Mouse (Mus musculus) c-Kit-positive CD71-positive TER-119-positive erythroid progenitor cells, embryonic 14.5 days (primary cell): Measurements from ENCODE around the gene Gm20388.

ENCODE experiments used
- DNase-seq: peaks from one replicate; pipeline ENCODE4 v3.0.0-alpha.2; 2013; ENCODE audit warnings: low spot score

The Gm20388 gene

DNA sequence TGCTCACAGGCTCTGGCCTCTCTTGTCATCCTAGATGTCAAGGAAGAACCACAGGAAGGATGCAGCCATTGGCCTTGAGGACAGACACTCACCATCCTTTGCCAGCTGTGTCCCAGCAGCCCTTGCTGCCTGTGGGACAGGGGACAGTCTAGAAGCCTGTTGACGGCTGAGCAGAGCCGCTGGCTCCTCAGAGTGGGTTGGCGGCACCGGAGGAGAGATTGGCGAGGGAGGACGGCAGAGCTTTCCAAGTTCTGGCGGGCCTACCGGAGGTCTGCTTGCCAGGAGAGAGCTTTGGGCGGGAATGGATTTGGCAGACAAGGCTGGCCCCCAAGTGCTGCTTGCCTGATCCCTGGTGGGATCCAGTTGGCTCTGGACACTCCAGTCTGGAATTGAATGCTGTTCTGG is 483.2 kb downstream of the Gm20388 start:
- no peak for DNase-seq

DNA sequence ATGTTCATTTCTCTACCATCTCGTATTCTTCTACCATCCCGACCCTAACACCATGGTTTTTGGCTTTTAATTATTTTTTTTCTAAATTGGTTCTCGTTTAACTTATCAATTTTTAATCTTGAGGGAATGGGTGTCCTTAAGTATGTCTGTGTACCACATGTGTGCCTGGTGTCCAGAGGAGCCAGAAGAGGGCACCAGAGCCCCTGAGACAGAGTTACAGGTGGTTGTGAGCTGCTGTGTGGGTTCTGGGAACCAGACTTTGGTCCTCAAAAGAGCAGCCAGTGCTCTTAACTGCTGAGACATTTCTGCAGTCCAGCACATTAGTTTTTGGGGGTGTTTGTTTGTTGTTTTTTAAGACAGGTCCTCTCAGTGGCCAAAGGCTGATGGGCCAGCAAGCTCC is 485.3 kb downstream of the Gm20388 start:
- DNase-seq, result no peak

DNA sequence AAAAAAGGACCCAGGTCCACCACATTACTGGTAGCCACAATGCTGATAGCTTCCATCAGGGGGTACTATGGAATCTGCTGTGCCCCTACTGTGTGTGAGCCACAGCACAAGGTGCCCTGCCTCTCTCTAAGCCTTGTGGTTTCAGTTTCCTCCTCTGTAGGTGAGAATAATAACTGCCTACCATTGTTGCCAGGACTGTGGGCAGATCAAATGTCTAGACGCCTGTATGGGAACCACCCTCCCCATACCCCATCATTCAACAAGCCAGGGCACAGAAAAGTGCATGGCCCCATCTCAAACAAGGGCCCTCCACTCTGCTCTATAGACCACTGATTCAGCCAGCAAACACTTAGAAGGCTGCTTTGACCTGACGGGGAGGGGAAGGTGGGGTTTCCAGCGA is 486.1 kb downstream of the Gm20388 start:
- DNase-seq, result no peak

DNA sequence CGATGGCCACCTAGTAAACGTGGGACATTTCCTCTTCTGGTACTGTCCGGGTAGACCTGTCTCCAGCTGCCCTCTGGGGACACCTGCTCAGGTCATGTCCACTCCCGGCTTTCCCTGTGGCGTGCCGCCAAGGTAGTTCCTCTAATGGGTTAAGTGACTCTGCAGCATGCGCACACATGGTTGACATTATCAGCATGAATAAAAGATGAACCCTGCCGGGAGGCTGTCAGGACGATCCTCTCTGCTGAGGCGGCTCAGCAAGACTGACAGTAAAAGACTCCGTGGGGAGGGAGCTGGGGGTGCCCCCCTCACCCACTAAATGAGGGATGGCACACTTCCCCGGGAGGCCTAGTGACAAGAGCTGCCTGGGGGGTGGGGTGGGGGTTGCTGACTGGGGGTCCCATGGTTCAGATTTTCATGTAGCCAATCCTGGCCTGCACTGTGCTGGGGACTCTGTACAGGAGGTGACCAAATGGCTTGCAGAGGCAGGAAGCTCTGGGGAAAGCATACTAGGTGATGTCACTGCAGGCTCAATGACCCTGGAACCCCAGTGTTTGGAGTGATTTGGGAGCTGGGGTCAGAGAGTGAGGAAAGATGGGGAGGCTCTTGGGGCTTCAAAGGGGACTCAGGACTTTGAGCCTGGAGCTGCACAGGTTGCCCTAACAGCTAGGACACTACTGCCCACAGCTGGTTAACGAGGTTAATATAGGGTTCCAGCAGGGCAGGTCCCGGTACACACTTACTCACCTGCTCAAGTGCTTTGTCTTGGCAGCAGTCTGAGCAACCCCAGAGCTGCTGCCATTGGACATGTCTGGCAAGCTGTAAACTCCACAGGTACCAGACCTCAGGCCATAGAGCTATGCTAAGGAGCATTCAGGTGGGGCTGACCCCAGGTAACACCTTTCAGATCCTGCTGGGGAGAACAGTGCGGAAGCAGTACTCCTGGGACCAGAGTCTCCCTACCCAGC is 487.1 kb downstream of the Gm20388 start:
- no peak for DNase-seq

DNA sequence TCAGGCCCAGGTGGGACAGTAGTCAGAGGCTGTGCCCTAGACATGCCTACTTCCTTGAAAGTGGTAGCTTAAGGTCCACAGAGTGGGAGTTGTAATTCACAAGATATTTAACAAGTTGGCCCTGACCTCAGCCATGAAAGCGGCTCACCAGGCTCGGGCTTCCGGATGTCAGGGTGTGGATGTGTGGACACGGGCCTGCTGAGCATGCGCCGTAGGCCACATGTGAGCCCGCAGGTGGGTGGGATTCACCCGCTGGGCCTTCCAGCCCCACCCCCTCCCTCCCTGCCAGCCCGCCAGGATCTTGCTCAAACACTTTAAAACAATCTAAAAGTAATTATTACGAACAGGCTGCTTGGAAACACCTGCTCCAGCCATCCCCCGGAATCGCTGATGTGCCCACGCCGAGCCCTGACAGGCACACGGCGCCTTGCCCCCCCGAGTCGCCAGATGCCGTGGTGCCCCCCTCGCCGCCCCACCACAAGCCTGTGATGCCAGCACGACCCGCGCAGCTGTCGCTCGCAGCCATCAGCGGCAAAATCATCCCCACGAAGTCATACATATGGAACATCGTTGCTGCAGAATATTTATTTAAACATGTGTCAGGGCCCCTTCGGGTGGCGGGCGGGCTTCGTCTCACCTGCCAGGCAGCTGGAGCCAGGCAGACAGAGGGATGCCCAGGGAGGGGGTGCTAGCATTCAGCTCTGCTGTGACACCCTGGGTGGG is 488.7 kb downstream of the Gm20388 start:
- DNase-seq, result no peak

DNA sequence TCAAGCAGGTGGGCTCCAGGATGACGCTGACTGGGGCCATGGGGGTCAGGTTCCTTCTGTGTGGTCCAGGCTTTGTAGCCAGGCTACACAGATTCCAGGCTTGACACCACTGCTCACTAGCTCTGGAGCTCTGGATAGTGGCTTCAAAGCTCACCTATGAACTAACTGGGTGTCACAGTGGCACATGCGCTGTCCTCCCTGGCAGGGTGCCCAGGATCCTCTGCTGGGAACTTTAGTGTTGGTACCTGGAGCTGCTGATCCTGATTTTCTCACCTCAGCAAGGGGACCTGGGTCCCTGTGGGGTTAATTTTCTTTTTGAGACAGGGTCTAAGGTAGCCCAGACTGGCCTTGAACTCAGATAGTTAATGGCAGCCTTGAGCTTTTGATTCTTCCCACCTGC is 490.6 kb downstream of the Gm20388 start:
- no peak for DNase-seq

DNA sequence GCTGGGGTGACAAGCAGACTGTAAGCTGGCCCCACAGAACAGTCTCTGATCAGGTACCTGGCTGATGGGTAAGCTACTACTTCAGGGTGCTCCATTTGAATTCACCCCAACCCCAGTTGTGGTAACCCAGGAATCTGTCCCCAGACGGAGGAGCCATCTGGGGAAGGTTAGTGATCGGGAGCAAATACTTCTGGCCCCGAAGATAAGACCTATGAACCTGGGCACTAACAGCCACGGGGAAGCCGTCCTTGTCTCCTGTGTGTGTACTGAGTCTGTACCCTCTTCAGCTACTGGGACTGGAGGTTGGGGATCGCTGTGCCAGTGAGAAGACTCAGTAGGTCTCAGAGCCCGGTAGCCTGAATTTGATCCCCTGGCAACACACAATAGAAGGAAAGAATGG is 491.1 kb downstream of the Gm20388 start:
- DNase-seq, result no peak

DNA sequence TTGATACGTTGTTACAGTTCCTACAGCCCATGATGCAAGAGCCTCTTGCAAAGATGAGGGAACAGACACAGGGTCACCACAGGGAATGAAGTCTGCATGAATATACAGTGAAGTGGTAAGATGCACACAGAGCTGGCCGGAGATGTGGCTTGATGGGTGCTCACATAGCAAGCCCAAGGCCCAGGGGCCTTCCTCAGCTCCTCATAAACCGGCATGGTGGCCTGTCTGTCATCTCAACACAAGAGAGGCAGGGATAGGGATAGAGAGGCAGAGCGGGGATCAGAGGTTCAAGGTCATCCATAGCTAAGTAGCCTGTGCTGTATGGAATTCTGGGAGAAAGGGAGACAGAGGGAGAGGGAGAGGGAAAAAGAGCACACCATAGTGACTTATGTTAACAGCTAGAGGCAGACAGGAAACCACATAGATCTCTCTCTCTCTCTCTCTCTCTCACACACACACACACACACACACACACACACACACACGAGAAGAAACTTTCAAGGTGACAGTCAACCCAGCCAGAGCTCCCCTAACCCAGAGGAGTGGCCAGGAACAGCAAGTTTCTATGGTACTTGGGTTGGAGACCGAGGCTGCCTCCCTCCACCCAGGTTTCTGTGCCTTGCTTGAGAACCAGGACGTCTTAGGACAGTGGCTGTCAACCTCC is 493.1 kb downstream of the Gm20388 start:
- DNase-seq, result no peak

DNA sequence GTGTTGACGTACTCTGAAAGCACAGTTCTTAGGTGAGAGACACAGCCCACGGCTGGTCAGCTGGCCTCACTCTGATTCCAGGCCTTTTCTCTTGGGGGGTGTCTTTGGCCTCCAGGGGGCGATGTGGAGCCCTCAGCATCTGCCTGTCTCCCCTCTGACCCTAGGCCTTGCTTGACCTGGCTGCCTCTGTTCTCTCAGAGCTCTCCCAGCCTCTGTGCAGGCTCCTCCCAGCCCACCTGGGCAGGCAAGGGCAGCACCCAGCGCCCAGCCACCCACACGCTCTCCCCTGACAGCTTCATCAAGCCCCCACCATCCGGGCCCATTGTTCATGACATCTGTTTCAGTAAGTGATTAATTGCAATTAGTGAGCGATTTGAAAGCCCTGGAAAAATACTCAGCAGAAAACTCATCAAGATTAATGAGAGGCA is 494.0 kb downstream of the Gm20388 start:
- peak; percentile 57 for DNase-seq

DNA sequence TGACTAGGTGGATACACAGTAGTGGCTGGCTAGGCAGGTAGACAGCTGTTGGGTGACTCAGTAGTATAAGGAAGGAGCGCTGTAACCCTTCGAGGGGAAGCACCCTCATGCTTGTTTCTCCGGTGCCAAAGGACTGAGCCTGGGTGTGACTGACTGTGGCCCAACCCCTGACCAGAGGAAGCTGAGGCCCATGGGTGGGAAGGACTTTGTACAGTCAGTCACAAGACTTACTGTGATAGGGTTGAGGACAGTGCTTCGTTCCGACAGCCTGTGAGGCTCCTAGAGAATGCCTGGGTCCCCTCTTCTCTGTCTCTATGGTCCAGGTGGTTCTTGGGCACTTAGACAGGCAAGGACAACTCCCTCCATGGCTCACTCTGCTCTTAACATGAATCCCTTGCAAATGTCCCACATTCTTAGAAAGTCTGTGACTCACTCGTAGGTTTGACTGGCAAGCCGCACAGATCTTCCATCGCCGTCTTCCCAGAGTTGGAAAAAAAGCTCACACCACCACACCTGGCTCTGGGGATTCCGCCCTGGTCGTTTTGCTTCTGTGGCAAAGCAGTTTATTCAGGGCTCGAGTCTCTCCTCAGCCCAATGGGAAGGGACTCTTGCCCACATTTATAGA is 495.5 kb downstream of the Gm20388 start:
- DNase-seq, result no peak

DNA sequence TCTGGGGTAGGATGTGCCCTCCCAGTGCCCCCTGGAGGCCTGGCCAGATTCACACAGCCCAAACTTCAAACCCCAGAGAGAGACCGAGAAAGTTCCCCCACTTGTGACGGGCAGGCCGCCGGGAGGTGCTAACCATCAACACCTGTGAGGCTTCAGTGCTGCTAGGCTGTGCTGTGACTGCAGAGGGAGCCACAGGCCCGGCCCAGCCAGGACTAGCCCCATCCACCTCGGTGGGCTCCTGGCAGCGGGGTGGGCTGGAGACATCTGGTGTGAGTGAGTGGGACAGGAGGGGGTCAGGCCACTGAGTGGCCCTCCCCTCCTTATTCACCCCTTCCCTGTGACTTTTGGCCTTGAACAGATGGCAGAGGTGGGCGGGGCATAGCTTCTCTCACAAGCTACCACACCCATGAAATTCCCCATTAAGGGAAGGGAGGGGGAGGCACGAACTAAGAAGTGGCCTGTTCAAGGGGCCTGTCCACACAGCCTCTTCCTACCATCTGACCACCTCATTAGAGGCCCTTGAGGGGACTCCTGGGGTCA is 497.1 kb downstream of the Gm20388 start:
- DNase-seq, result peak; percentile 53

DNA sequence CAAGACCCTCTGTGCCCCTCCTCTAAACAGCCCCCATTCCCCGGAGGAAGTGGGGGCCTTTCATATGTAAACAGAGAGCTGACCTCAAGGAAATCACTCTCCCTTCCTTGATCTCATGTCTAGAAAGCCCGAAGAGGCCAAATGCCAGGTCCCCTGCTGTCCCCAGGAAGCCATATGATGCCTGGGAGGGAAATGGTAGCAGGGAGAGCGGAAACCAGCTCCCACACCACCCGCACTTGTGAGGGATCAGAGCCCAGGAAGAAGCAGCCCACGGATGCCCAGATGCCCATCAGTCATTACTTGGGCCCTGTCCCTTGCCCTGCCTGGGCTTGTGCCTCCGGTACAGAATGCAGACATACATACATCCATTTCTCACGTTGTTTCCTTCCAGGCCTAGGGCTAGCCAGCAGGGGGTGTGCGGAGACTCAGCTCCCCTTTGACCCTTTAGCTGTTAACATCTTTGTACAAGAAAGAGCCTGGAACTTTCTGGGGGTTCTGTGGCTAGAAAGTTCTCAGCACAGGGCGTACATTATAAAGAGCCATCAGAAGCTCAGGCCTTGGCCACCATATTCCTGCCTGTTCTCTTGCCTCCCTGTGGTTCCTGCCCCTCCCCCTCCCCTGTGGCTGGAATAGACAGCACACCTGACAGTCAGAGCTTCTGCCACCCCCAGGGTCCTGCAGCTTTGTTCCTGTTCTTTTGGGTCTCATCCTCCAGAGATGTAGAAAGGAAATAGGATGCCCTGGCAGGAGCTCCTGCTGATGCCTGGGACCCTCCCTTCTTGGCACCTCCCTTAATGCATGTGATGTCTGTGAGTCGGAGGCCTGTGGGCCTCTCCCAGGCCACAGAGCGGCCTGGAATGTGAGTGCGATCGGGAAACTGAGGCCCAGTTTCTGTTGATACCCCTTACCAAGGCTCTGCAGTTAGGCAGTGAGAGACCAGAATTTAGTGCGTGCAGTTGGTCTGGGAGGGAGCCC is 497.9 kb downstream of the Gm20388 start:
- DNase-seq, result no peak

DNA sequence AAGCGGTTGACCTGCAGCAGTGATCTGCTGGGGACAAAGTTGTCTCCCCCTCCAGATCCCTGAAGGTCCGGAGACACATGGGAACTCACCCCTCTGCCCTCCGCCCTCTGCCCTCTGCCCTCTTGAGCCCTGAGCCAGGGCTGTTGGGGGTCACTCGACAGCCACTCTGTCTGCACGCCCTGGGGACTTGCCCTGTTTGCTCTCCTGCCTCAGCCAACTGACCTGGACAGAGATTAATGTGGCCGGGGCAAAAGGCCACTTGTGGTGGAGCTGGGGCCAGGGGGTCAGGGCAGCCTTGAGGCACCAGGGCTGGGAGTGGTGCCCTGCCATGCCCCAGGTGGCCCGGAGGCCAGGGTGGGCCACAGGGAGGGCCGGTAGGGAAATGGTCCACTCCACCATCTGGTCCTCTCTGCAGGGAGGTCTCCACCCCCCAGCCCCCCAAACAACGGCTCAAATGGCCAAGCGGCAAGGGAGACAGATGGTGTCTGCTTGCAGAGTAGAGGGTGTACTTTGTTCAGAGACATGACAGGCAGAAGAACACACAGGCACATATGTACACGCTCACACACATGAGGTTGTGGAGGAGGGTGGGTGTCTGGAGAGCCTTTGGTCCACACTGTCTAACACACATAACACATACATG is 498.9 kb downstream of the Gm20388 start:
- DNase-seq, result no peak

DNA sequence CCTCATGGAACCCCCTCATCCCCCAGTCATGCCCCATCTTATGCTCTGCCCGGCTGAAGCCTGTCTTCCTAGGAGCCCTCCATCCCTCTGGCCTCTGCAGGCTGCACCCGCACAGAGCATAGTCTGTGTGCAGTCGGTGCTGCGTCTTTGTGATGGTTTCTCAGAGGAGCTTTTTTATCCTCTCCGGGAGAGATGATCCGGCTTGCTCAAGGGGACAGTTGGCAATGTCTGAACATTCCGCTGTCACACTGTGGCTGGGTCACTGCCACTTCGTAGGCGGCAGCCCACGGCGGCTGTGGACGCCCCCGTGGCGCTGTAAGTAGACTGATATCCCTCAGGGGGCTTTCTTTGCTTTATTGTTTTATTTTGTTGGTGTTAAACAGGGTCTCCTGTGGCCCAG is 500.4 kb downstream of the Gm20388 start:
- DNase-seq, result no peak

DNA sequence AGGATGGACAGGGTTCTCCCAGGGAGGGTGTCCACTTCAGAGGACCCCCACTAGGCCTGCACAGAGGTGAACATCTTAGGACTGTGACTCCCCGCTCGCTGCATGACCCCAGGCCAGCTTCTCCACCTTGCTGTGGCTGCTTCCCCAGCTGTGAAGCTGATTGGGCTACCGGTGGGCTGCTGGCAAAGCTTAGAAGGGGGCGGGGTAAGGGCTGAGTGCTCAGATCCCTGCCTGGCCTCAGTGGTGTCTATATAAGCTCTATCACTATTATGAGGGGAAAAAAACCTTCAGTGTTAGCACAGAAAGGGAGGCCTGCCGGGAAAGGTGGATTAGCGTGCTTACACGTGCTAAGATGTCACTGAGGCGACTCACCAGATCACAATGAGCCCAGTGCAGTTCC is 501.2 kb downstream of the Gm20388 start:
- no peak for DNase-seq

DNA sequence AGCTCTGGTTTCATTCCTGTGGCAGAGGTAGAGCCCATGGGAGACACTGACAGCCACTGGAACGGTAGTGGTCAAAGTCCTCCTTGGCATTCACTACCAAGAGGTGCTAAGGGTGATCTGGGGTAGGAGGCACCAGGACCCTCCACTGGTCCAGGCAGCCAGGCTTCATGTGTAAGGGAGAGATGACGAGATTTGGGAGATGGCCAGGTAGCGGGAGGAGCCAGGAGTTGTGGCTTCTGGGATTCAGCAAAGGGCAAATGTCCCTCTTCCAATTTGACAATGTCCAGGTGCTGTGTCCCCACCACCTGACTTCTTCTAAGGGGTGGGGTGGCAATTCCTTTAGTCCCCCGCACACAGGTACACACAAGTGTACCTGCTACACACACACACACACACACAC is 501.7 kb downstream of the Gm20388 start:
- DNase-seq, result no peak

DNA sequence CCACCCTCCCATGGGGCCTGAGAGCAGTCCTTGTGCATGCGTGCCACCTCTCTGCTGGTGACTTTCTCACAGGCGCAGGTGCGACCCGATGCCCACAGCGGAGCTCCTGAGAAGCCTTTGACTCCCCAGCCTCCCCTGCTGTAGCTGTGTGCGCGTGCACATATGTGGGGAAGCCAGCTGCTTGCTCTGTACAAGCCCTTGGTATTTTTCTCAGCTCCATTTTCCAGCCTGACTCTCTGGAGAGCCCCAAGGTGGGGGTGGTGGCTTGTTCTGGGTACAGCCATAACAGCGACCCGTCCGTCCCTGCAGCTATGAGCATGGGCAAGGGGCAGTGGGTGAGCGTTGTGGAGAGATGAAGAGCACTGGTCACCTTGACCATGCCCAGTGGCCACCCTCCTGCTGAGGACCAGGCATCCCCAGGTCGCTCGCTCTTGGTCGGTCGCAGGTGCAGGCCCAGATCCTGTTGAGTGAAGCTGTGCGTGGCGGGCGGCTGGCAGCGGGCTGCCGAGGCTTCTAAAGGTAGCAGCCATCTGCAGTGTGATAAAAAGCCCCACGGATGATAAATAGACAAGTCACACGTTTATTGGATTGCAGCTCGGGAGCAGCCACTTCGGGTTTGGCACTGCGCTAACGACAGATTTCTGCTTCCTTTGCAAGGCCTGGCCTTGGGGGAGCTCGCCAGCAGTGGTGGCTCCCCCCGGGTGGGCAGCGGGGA is 502.4 kb downstream of the Gm20388 start:
- no peak for DNase-seq

DNA sequence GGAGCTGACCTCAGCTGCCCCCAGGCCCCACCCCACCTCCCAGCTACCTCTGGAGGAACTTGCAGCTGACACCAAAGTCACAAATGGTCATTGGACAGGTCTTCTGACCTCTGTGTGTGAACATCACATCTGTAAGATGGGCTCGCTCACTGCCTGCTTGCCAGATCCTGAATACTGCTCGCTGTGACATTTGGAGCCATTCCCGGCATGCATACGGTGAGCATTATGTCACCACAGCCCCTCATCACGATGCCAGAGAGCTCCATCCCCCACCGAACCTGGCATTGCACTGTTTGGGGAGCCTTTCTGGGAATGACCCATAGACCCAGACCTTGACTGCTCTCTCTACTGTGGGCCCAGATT is 503.0 kb downstream of the Gm20388 start:
- DNase-seq, result no peak

DNA sequence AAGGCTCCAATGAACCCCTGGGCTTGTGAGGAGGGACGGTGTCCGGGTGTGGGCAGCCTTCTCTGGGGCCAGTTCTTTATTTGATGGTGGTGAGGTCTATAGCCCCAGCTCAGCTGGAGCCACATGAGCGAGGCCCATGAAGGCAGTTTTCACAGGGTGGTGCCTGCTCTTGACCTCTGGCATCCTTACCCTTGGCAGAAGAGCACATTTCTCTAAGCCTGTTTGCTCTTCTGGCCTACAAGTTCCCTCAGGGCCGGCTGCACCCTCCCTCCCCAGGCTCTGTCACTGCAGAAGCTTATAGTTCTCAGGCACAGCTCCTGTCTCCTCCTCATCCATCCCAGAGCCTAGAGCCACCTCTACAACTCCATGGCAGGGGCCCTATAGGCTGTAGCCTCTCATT is 503.6 kb downstream of the Gm20388 start:
- DNase-seq, result no peak

DNA sequence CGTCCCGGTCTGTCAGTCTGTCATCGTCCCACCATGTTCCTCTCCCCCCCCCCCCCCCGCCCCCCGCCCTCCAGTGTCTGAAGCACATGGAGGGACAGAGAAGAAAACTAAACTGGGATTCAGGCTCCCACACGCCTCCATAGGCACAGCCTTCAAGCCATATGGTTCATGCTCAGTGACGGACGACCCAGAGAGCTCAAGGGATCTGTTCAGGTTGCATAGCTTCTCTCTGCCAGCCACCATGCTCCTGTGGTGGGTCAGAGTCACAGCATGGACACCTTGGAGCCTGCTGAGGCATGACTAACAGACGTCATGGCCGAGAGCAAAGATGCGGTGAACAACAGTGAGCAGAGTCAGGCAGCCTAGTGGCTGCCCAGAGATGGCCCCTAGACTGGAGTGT is 504.8 kb downstream of the Gm20388 start:
- no peak for DNase-seq
